Mouse (Mus musculus) kidney, adult 11 months (tissue): ENCODE data around the gene Hist1h3g.
A peak's percentile ranks its signal among the peaks of the same experiment; 100 is the strongest.

ENCODE experiments used
- DNase-seq: peaks from one replicate; pipeline ENCODE4 v3.0.0; 2022

The Hist1h3g gene

GRCm38 (mm10) chr13:23515826-23516620 lies 19.2 kb upstream of the Hist1h3g start:
- no peak for DNase-seq

GRCm38 (mm10) chr13:23516822-23517602 lies 18.2 kb upstream of the Hist1h3g start:
- DNase-seq = peak; percentile 62

GRCm38 (mm10) chr13:23517603-23518294 lies 17.5 kb upstream of the Hist1h3g start:
- DNase-seq = peak; percentile 84

- no peak for DNase-seq
Measured at GRCm38 (mm10) chr13:23518295-23518603, 17.0 kb upstream of the Hist1h3g start.

GRCm38 (mm10) chr13:23518885-23519284 lies 16.3 kb upstream of the Hist1h3g start:
- DNase-seq = peak; percentile 62

GRCm38 (mm10) chr13:23519416-23519815 lies 15.8 kb upstream of the Hist1h3g start:
- DNase-seq = peak; percentile 52

GRCm38 (mm10) chr13:23521703-23522102 lies 13.5 kb upstream of the Hist1h3g start:
- peak; percentile 59 for DNase-seq

- DNase-seq = no peak
Measured at GRCm38 (mm10) chr13:23523976-23524375, 11.2 kb upstream of the Hist1h3g start.

GRCm38 (mm10) chr13:23524654-23525053 lies 10.6 kb upstream of the Hist1h3g start:
- DNase-seq = peak; percentile 58

GRCm38 (mm10) chr13:23525901-23526300 lies 9.3 kb upstream of the Hist1h3g start:
- no peak for DNase-seq

- DNase-seq = peak; percentile 83
Measured at GRCm38 (mm10) chr13:23526312-23526711, 8.9 kb upstream of the Hist1h3g start.

GRCm38 (mm10) chr13:23529005-23529404 lies 6.2 kb upstream of the Hist1h3g start:
- peak; percentile 27 for DNase-seq

GRCm38 (mm10) chr13:23529480-23530165 lies 5.6 kb upstream of the Hist1h3g start:
- DNase-seq = no peak

- peak; percentile 43 for DNase-seq
Measured at GRCm38 (mm10) chr13:23530181-23530900, 4.9 kb upstream of the Hist1h3g start.

- DNase-seq = peak; percentile 96
Measured at GRCm38 (mm10) chr13:23530901-23531875, 4.0 kb upstream of the Hist1h3g start, which contains the start of gene Hist1h4h. Hist1h4h (plus strand) TSS chr13:23531050.

GRCm38 (mm10) chr13:23532262-23533075 lies 2.8 kb upstream of the Hist1h3g start:
- no peak for DNase-seq

- peak; percentile 57 for DNase-seq
Measured at GRCm38 (mm10) chr13:23533560-23534367, 1.5 kb upstream of the Hist1h3g start, which contains the start of gene Hist1h2af. Hist1h2af (plus strand) TSS chr13:23533906.

- DNase-seq = no peak
Measured at GRCm38 (mm10) chr13:23534368-23535131, 672 bp upstream of the Hist1h3g start.
